Mouse (Mus musculus) left cerebral cortex, postnatal 36 days (tissue): Measurements from ENCODE around the gene Unc45b. TPM values are rescaled to one million over a fixed set of nuclear protein-coding genes. Genes with fewer than 3 reads are reported as not detected.
"Not testable (repeated sequence)": the region's sequence is repeated elsewhere in the genome, so short reads cannot be mapped to it uniquely, and the experiment has no call there.

ENCODE experiments used
- DNase-seq, 2 experiments: peaks; one replicate each; pipeline ENCODE4 v3.0.0; 2021 to 2022; ENCODE audit warnings: low spot score in 2 of 2, mixed read lengths in 1 of 2
- intact Hi-C: fragments of 180-260 bp; cut with DNase I; formaldehyde crosslinking; loops from one replicate; pipeline ENCODE4 v1.15.1; 2025
- total RNA-seq, 2 experiments: library from RNA; stranded (reverse); gene quantifications; 2 replicates each; pipeline ENCODE4 v1.2.3; 2021

Unc45b gene
- total RNA-seq, 2 experiments from 2014 or later, result 1.2 to 2.3 TPM

DNA sequence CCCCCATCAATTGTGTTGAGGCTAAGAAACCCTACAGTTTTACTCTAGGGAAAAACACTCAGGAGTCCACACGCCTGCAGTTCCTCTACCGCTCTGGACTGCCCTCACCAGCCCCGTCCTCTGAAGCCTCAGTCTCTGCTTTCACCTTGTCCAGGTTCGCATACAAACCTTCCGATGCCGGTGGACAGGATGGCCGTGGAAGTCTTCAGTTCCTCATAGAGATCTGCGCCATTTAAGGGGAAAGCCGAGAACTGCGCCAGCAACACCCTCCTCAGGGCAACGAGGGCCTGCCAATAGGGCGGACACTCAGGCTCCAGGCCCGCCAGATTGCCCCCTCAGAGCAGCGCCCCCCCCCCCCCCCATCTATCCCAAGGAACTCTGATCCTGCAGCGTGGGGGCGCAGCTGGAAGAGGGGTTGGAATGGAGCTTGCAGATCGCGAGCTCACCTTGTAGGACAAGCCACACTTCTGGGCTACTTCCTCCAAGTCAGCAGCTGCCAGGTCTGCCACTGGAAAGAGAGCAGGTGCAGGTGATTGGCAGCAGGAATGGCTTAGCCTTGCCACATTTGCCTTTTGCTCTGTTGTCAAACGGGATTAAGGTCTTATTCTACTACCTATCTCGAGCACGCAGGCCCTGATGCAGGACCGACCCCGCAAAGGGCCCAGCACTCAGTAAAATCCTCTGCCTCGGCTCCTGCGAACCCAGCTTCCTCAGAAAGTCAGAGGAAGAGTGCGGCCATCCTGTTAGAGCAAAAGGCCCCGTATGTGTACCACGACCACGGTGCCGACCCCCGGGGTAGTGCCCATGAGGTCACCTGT, 20.6 kb upstream of the Unc45b start:
- intact Hi-C loops, result loop anchor here (2.0 to 5.0 kb wide), 4 partner anchors 277 to 893 kb away; partner anchors contain the start of gene Tmem132e
- DNase-seq, result no peak

GRCm38 (mm10) chr11:82890342-82890762, 20.0 kb upstream of the Unc45b start, which contains the start of gene Rad51d:
Gene Rad51d, minus strand, starts transcription at chr11:82890614.
- intact Hi-C loops, result loop anchor here (2.0 to 5.0 kb wide), 4 partner anchors 278 to 894 kb away; partner anchors contain the start of gene Tmem132e
- peak; percentile 90 to 91 for DNase-seq

DNA sequence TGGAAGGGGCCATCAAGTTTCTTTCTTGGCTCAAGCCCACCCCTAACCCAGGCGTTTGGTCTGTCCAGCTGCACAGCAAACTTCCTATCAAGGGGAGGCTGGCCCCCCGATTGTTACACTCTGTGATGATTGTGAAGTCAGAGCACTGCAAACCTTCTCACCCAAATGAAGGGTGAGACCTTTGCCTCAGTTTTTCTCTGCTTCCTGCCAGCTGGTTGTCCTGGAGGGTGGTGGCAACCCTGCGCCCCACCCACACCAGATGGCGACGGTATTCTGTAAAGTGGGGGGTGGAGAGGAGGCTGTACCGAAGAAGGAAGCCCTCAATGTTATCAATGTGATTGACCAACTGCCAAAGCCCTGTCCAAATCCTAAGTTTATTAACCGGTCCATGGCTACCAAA, 18.4 kb upstream of the Unc45b start, which contains the start of gene Fndc8:
Fndc8 (plus strand) TSS at position 189 of the 400 bp plus-strand sequence.
- no peak for DNase-seq
- intact Hi-C loops, result loop anchor here (2.0 to 5.0 kb wide), 4 partner anchors 280 to 895 kb away; partner anchors contain the start of gene Tmem132e

DNA sequence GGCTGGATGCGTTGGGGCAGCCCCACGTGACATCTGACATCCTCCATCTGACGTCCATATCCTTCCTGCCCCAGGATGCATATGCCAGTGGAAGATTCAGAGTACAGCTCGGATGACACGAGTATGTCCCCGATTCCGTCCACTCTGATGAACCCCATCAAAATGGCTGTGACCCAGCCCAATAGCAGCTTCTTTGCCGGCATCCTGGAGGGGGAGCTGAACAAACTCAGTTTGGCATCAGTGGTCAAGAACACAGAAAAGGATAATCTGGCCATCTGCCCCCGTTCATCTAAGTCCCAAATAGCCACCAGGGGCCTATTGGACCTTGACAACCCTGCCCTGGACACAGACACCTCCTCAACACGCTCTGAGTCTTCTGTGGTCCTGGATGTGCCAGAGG, 12.9 kb upstream of the Unc45b start:
- DNase-seq, result no peak
- intact Hi-C loops, result no loop called here

DNA sequence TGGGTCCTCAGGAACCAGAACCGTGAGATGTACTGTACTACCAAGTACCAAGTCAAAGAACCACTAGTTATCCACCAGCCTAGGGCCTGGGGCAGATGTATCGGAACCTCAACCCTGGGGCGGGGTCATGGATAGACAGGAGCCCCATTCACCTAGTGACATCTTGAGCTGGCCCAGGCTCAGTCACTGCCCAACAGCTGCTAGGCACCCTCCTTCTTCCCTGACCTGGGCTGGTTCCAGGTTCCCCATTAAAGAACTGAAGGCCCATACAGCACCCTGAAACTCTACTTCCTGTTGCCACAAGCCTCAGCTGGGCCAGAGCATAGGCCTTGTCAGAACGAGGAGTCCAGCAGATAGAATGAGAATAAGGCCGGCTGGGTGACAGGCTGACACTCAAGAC, 10.6 kb upstream of the Unc45b start:
- intact Hi-C loops, result no loop called here
- no peak for DNase-seq

DNA sequence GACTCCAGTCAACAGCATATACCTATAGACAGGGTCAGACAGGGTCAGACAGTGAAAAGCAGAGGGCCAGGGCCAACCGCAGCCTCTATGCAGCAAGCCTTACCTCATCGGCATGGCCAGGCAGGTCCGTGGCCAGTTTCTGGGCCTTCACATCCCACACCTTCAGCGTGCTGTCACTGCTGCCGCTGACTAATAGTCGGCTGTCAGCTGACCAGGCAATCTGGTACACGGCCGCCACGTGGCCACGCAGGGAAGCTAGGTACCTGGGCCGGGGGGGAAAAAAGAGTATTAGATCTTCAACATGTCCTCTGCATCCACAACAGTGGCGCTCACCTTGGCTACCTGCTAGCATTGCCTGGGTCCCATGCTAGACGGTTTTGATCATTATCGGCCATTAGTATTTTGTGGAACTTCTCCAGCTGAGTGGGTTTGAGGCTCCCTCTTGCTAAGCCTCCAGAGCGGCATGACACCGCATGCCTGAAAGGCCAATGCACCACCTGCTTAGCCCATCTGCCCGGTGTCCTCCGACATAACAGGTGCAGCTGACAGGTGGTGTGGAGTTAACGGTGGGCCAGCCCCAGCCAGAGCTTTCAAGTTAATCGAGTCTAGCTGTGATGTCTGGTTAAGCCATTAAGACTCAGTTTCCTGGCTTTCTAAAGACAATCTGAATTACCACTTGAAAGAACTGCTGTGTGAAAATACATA, 8.6 kb upstream of the Unc45b start:
- intact Hi-C loops, result no loop called here
- no peak for DNase-seq

- DNase-seq, result no peak
- intact Hi-C loops, result no loop called here
Observed at GRCm38 (mm10) chr11:82904952-82905351, 5.4 kb upstream of the Unc45b start.

DNA sequence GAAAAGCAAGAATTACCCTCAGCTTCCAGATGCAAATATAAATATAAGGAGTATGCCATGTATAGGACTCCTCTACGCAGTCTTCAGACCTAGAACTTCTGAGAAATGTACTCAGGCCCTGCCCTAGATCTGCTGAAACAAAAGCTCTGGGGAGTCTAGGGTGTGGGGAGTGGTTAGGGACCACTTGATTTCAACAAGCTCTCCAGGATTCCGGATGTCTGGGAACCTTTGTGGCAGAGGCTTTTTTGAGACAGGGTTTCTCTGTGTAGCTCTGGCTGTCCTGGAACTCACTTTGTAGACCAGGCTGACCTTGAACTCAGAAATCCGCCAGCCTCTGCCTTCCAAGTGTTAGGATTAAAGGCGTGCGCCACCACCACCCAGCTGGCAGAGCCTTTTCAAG, 4.5 kb upstream of the Unc45b start:
- intact Hi-C loops, result no loop called here
- DNase-seq, result no peak

DNA sequence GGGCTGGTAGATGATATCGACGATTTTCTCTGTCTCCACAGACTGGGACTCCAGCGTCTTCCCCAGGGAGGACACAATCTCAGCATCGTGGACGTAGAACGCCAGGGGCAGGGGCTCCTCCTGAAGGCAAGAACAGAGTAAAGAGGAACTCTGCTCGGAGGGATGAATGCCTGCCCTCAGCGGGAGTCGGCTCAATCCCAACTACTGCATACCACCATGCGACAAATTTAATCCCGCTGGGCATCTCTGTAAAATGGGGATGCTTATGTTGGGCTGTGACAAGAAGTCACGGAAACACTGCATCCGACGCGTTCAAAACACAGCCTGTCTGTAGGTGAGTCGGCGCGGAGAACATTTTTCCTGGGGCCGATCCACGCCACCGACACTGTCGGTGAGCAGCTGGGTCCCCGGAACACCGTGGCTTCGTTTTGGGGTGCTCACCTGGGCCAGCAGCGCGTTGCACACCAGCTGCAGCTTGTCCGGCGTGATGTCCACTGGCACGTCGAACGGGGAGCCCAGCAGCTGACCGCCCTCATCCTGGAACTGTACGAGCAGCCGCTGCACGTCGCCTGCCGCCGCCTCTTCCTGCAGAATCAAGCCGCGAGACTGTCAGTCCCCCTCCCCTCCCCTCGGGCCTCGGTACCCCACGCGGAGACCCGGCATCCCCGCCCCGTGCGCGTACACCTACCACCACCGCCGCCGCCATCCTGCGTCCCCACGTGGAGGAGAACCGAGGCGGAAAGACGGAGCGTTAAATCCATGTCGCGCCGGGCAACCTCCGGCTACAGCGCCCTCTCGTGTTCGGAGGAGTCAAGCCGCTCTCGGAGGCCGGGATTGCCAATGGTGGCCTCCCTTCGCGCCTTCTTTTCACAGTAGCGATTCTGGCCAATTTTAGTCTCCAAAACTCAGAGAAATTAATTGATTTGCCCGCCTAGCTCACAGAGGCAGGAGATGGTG, 2.4 kb upstream of the Unc45b start, which contains the start of gene Nle1:
Nle1 (minus strand) TSS at position 761 of the 957 bp plus-strand sequence.
- intact Hi-C loops, result loop anchor here (1.0 kb wide), 1 partner anchor 37 kb away; the partner anchor contains the start of gene Rffl
- DNase-seq, result peak; percentile 91 to 92

DNA sequence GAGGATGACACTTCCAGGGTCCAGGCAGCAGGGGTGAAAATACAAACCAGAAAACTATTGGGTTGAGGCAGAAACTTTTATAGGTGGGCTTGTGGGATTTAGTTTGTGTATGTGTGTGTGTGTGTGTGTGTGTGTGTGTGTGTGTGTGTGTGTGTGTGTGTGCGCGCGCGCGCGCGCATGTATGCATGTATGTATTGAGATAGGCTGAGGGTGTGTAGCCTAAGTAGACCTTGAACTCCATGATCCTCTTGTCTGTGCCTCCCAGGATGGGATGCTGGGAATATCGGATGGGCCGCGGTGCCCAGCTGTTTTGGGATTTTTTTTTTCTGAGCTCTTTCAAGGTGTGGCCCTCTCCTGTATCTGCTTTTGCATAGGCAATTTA, 1.8 kb upstream of the Unc45b start:
- DNase-seq, result no peak
- intact Hi-C loops, result loop anchor here (1.0 kb wide), 1 partner anchor 37 kb away; the partner anchor contains the start of gene Rffl

GRCm38 (mm10) chr11:82910679-82911389, 484 bp downstream of the Unc45b start:
- intact Hi-C loops, result loop anchor here (10.0 kb wide), 1 partner anchor 384 kb away; the partner anchor contains the start of gene Ap2b1

GRCm38 (mm10) chr11:82914711-82915352, 4.5 kb downstream of the Unc45b start:
- intact Hi-C loops, result loop anchor here (2.0 to 10.0 kb wide), 2 partner anchors 44 to 380 kb away; partner anchors contain the start of gene Ap2b1
- peak; percentile 56 to 62 for DNase-seq

More at GRCm38 (mm10) chr11:82910679-82911389, 484 bp downstream of the Unc45b start:
- no peak for DNase-seq

GRCm38 (mm10) chr11:82920768-82921167, 10.4 kb downstream of the Unc45b start:
- intact Hi-C loops, result no loop called here
- no peak for DNase-seq

DNA sequence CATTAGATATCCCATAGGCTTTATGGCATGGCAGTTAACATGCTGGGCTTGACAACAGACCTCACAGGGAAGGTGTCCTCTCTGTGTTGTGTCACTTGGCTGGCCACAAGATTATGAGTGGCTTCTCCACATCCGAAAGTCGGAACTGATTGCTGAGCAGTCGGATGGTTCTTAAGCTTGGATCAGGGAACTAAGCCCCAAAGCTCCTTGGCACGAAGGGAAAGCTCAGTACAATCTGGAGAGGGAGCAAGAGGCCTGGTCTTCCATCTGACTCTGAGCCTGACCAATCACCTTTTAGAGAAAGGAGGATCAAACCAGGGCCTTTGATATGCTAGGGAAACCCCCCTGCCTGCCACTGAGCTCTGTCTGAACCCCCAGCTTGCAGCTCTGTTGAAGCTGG, 11.3 kb downstream of the Unc45b start:
- intact Hi-C loops, result no loop called here
- DNase-seq, result no peak

GRCm38 (mm10) chr11:82923910-82924309, 13.6 kb downstream of the Unc45b start:
- DNase-seq, intact Hi-C loops: not testable (repeated sequence)

GRCm38 (mm10) chr11:82928897-82929632, 18.7 kb downstream of the Unc45b start:
- no peak for DNase-seq

DNA sequence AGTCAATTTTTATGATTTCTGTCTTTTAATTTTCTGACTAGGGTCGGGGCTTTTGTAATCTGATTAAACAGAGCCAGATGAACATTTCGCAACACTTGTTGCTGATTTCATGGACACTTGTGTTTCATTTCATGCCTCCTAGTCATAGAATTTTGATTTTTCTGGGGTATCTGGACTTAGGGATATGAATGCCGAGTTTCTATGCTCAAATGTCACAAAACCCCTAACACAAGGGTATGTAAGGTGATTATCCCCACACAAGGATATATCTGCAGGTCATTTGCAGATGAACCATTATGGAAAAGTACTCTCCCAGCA, 19.2 kb downstream of the Unc45b start:
- intact Hi-C loops, result no loop called here
- DNase-seq, result no peak

More at GRCm38 (mm10) chr11:82928897-82929632, 18.7 kb downstream of the Unc45b start:
- intact Hi-C loops, result no loop called here
